Mouse (Mus musculus) spleen, adult 2 months (tissue): ENCODE results near the gene Olfr1043. TPM values are rescaled to one million over a fixed set of nuclear protein-coding genes. Genes with fewer than 3 reads are reported as not detected.
"Not testable (repeated sequence)": the region's sequence is repeated elsewhere in the genome, so short reads cannot be mapped to it uniquely, and the experiment has no call there.

Source experiments
- DNase-seq, 2 experiments: peaks; one replicate each; pipeline versions ENCODE4 v3.0.0 to v3.0.0-alpha.2; 2012 to 2021; ENCODE audit warnings: low spot score in 2 of 2, low read depth in 1 of 2
- H3K27ac ChIP-seq: fragments of 200-500 bp; 2 replicates; pipeline ENCODE4 v1.5.1; 2012; ENCODE audit warnings: low read length, inconsistent platforms; ENCODE audit not compliant: insufficient read depth
- H3K27me3 ChIP-seq: fragments of 200-500 bp; 2 replicates; pipeline ENCODE4 v1.6.1; 2012; ENCODE audit warnings: mild to moderate bottlenecking, moderate library complexity, low read length, inconsistent platforms; ENCODE audit not compliant: control insufficient read depth, insufficient read depth
- H3K36me3 ChIP-seq: fragments of 200-500 bp; 2 replicates; pipeline ENCODE4 v1.6.1; 2012; ENCODE audit warnings: mild to moderate bottlenecking, low read length, inconsistent platforms; ENCODE audit not compliant: control insufficient read depth, insufficient read depth
- H3K4me1 ChIP-seq: fragments of 200-500 bp; 2 replicates; pipeline ENCODE4 v1.6.1; 2011; ENCODE audit warnings: inconsistent platforms; ENCODE audit not compliant: control insufficient read depth, insufficient read depth, insufficient read length
- H3K4me3 ChIP-seq: fragments of 200-500 bp; 2 replicates; pipeline ENCODE4 v1.5.1; 2011; ENCODE audit warnings: mild to moderate bottlenecking, inconsistent platforms; ENCODE audit not compliant: insufficient read depth, insufficient read length; ENCODE audit errors: extremely low read depth
- CTCF ChIP-seq: fragments of 200-500 bp; IDR thresholded peaks from 2 replicates; pipeline ENCODE4 v1.5.1; 2011; ENCODE audit warnings: mild to moderate bottlenecking, inconsistent platforms; ENCODE audit not compliant: insufficient read depth, insufficient read length, insufficient replicate concordance; ENCODE audit errors: extremely low read depth
- POLR2A ChIP-seq: fragments of 200-500 bp; IDR thresholded peaks from 2 replicates; pipeline ENCODE4 v1.6.1; 2011; ENCODE audit warnings: low read depth, low read length, inconsistent platforms
- WGBS: fragments of 180-500 bp; shearing (Covaris S2); methylation state at CpG from one replicate; pipeline ENCODE4 v1.1.7; 2018; 5-methylcytosine and 5-hydroxymethylcytosine counted together
- polyA plus RNA-seq: library from polyadenylated mRNA; depleted of rRNA; stranded (reverse); fragments of >200 nt; gene quantifications from 2 replicates; pipeline ENCODE4 v1.2.3, GENCODE M21; 2012; rRNA removed

Olfr1043 gene
- polyA plus RNA-seq = not detected in 2 replicates

DNA sequence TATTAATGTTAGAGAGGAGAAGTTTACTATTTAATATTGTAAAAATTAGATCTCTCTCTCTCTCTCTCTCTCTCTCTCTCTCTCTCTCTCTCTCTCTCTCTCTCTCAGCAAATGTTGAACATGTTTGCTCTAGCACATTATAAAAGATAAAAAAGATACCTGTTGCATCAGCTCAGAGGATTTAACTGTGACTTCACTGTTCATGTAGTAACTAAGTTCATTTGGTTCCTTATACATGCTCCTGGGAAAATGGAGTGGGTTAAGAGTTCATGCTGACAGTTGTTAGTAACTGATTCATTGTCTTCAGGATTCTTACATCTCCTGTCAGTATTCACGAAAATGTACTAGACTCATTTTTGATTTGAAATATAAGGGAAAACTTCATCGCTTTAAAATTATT lies at the start of gene Olfr1043:
Gene Olfr1043, minus strand, starts transcription at position 101 of the 400 bp plus-strand sequence.
- Histone ChIP-seq H3K4me1 (no peaks in the 10 kb centered on the region), H3K27ac (no peak within 1 kb of the TSS), H3K27me3 (no peaks in the 10 kb centered on the region), H3K36me3 (no peaks in the 10 kb centered on the region), H3K4me3 (no peak within 1 kb of the TSS)
- 90% methylated on average over 2 of the region's 2 CpGs for WGBS
- DNase-seq = no peak
- TF ChIP-seq CTCF = no peak
- no peak for TF ChIP-seq POLR2A

- TF ChIP-seq POLR2A = no peak
- H3K27me3 ChIP-seq = no peaks in the 10 kb centered on the region
- no peaks in the 10 kb centered on the region for H3K4me1 ChIP-seq
- DNase-seq = no peak
- H3K36me3 ChIP-seq = no peaks in the 10 kb centered on the region
- H3K4me3 ChIP-seq = no peak within 1 kb of the TSS
- H3K27ac ChIP-seq = no peak within 1 kb of the TSS
These were observed 35.6 kb upstream of the Olfr1043 start, which contains the start of gene Olfr1045 for GRCm38 (mm10) chr2:86202909-86203308. Gene Olfr1045, minus strand, starts transcription at chr2:86203009.

- Histone ChIP-seq H3K4me3 (no peak overlapping the region), H3K27me3 (no peaks in the 10 kb centered on the region), H3K36me3 (no peaks in the 10 kb centered on the region), H3K4me1 (no peaks in the 10 kb centered on the region), H3K27ac (no peak overlapping the region)
- TF ChIP-seq POLR2A = no peak
- TF ChIP-seq CTCF = no peak
- WGBS = 41% methylated on average over 1 of the region's 1 CpGs
- no peak for DNase-seq
These were observed 28.5 kb upstream of the Olfr1043 start for GRCm38 (mm10) chr2:86195863-86196262.

- Histone ChIP-seq H3K27ac (no peak within 1 kb of the TSS), H3K27me3 (no peaks in the 10 kb centered on the region), H3K4me3 (no peak within 1 kb of the TSS), H3K36me3 (no peaks in the 10 kb centered on the region), H3K4me1 (no peaks in the 10 kb centered on the region)
- no peak for TF ChIP-seq POLR2A
- no peak for TF ChIP-seq CTCF
- DNase-seq = no peak
These were observed 18.3 kb upstream of the Olfr1043 start, which contains the start of gene Olfr52 for GRCm38 (mm10) chr2:86185583-86185982. Gene Olfr52, minus strand, starts transcription at chr2:86185683.

GRCm38 (mm10) chr2:86179950-86180349 lies 12.6 kb upstream of the Olfr1043 start:
- Histone ChIP-seq H3K4me3 (no peak overlapping the region), H3K27ac (no peak overlapping the region), H3K4me1 (no peaks in the 10 kb centered on the region), H3K36me3 (no peaks in the 10 kb centered on the region), H3K27me3 (no peaks in the 10 kb centered on the region)
- DNase-seq = no peak
- WGBS = 81% methylated on average over 3 of the region's 3 CpGs
- TF ChIP-seq POLR2A (no peak), CTCF (no peak)

- H3K4me3 ChIP-seq = no peak within 1 kb of the TSS
- H3K27me3 ChIP-seq = no peaks in the 10 kb centered on the region
- H3K36me3 ChIP-seq = no peaks in the 10 kb centered on the region
- TF ChIP-seq CTCF (no peak), POLR2A (no peak)
- no peaks in the 10 kb centered on the region for H3K4me1 ChIP-seq
- H3K27ac ChIP-seq = no peak within 1 kb of the TSS
- DNase-seq = no peak
These were observed 10.4 kb upstream of the Olfr1043 start, which contains the start of gene Olfr1044 for GRCm38 (mm10) chr2:86177720-86178119. Gene Olfr1044, minus strand, starts transcription at chr2:86177820.

- not testable (repeated sequence) for H3K27me3 ChIP-seq, H3K4me1 ChIP-seq, H3K4me3 ChIP-seq, H3K36me3 ChIP-seq, DNase-seq, H3K27ac ChIP-seq
- WGBS = 44% methylated on average over 7 of the region's 7 CpGs
These were observed 8.1 kb upstream of the Olfr1043 start for GRCm38 (mm10) chr2:86175422-86175821.

GRCm38 (mm10) chr2:86161738-86162137 lies 5.6 kb downstream of the Olfr1043 start, which contains the start of gene Olfr1042:
Gene Olfr1042, minus strand, starts transcription at chr2:86161838.
- Histone ChIP-seq H3K27me3 (no peaks in the 10 kb centered on the region), H3K27ac (no peak within 1 kb of the TSS), H3K36me3 (no peaks in the 10 kb centered on the region), H3K4me1 (no peaks in the 10 kb centered on the region), H3K4me3 (no peak within 1 kb of the TSS)
- TF ChIP-seq CTCF (no peak), POLR2A (no peak)
- DNase-seq = no peak
- WGBS = 87% methylated on average over 2 of the region's 2 CpGs
